Mouse (Mus musculus) monocyte, adult 5-6 weeks (primary cell): ENCODE data around the gene Pla2g2e. TPM values are rescaled to one million over a fixed set of nuclear protein-coding genes. Genes with fewer than 3 reads are reported as not detected.
"Not testable (repeated sequence)": the region's sequence is repeated elsewhere in the genome, so short reads cannot be mapped to it uniquely, and the experiment has no call there.

Source experiments
- ATAC-seq: fragments of 153-309, 156-312 bp; replicated peaks from 2 replicates; pipeline ENCODE4 v1.8.0; 2017; ENCODE audit warnings: mild to moderate bottlenecking; ENCODE audit not compliant: low TSS enrichment, insufficient number of reproducible peaks, severe bottlenecking, poor library complexity, low FRiP score
- total RNA-seq: library from RNA; stranded (forward); fragments of 200-1000, 200-491, 200-594 nt; gene quantifications from 3 replicates; pipeline ENCODE4 v1.2.3, GENCODE M21; 2017

Gene Pla2g2e
- not detected in 3 replicates for total RNA-seq

DNA sequence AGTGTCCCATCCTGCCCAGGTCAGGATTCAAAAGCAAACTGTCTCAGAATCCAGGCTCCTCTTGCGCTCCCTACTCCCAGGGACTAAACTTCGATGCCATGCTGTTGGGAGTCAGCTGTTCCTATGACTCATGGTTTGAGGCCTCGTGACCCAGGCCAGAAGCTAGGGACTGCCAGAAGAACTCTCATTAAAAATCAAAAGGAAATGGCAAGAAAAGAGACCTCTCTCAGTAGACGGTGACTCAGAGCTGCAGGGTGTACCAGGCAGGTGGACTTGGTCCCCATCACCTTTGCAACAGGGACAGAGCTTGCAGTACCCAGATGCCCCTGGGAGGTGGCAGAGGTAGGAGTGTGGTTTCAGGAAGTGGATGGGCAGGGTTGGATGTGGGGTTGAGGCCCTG, at the start of gene Pla2g2e:
TSS of gene Pla2g2e (plus strand) at position 212 of the 400 bp plus-strand sequence.
- ATAC-seq = no peak

DNA sequence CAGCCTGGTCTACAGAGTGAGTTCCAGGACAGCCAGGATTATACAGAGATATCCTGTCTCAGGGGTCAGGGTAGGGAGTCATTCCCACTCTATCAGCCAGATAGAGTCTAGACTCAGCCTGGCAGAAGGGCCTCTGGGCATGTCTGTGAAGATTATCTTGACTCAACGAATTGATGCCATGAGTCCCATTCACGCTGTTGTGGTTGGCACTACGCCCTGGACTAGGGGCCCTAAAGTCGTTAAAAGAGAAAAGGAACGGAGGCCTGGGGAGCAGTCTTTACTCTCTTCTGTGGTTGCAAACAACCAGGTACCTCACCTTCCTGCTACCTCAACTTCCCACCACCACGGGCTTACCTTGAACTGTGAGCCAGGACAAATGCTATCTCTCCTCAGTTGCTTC, 37.9 kb upstream of the Pla2g2e start:
- ATAC-seq = no peak

DNA sequence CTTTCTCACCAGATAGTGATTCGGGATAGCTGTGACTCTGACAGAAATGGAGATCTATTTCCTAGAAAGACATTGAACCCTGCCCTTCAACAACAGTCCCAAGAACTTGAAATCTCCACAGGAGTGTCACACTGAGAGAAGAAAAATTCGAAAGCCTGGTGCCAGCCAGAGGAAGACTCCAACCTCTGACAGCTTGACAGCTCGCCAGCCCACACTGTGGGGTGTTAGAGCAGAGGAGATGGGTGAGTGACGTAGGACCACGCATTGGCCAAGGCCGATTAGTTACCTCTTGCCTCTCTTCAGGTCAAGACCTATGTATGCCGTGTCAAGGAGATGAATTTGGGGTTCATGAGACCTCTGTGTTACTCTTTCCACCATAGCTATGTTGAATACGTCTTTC, 37.0 kb upstream of the Pla2g2e start:
- no peak for ATAC-seq

DNA sequence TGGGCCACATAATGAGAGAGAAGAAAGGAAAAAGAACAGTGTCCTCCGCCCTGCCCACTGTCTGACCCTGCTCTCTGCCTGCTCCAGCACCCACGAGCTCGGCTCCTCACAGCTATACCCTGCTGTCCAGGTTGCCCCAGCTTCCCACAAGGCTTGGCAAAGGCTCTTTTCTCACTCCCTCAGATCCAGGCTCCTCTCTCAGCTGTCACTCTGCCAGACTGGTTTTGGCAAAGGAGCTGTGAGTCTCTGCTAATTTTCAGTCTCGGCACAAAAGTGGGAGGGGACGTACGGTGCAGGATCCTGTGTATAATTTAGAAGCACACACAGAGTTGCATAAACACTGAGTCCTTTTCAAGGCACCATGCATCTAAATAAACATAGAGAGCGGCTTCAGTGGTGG, 36.4 kb upstream of the Pla2g2e start:
- ATAC-seq = no peak

DNA sequence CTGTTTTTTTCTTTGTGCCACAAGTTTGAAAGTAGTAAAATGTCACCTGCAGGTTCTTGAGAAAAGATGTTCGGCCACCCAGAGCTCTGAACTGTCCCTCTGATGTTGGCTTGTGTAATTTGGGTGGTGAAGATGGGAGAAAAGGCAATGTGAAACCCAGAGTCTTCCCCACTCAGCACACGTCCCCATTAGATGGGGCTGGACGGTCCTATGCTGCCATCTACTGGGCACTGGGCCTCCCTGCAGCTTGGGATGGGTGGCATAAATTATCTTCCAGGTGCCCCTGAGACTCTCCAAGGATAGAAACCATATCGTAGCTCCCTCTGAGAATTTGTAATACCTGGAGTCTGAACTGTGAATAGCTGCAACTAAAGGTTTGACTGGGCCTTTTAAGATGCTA, 26.3 kb upstream of the Pla2g2e start:
- ATAC-seq = peak; percentile 70

DNA sequence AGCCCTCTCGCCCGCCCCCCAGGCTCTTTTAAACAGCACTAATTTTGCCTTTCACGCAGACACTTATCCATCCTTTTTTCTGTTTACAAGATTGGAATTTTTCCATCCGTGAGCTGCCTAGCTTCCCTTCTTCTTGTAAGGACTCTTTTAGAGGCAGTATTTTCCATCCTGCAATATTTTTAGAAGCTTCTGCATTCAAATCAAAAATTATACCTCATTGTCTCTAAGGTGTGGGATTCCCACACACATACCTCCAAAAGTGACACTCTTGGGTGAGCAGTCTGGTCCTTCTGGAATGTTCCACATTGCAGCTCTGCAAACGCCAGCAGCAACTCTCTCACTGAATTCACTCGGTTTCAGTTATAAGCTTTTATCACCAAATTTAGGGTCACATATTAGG, 24.8 kb upstream of the Pla2g2e start:
- ATAC-seq = no peak

GRCm38 (mm10) chr4:138855092-138855632, 22.6 kb upstream of the Pla2g2e start:
- ATAC-seq = no peak

DNA sequence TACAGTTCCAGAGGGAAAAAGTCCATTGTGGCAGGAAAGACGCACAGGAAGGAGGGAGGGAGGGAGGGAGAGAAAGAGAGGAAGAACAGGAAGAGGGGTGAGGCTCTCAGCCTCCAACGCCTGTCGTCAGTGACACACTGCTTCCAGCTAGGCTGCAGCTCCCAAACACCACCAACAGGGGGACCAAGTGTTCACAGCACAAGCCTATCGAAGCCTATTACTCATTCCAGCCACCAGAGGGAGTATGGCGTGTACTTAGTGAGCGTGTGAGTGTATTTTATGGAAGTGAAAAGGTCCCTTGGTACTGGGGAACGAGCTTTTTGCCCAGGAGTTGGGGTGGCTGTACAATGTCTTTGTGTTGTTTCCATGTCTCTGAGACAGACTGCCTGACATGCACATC, 21.3 kb upstream of the Pla2g2e start:
- ATAC-seq = peak; percentile 82

DNA sequence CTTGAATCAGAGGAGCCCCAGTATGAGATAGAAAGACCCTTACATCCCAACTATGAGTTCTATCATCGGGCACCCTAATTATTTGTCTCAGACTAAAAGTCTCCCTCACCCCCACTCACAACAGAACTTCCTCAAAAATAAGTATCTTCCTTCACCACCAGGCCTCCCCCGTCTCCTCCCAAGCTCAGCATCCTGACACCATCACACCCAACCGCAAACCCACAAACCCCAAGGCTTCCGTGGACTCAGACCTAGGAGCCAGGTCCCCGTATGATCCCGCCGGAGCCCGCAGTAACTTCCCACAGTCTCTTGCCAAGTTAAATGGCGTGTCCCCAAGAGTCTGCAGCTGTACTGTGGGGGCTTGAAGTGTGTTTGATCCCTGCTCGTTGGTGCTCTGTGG, 20.2 kb upstream of the Pla2g2e start:
- ATAC-seq = no peak

DNA sequence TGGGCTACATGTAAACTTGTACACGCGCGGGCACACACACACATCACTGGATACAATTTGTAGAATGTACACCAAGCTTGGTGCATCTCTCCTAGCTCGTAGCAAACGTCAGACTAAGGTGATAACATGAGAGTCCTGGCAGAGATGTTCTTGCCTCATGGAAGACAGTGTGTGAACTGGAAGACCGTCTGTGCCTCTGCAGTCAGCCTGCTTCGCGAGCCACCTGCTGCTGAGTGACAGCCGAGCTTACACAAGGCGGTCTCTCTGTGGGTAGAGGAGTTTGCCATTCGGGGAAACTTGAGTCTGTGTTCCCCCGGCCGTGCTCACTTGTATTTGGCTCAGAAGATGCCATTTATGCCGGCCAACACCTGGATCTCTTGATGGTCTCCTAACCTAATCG, 19.3 kb upstream of the Pla2g2e start:
- ATAC-seq = no peak

- ATAC-seq = no peak
These were observed 18.5 kb upstream of the Pla2g2e start for GRCm38 (mm10) chr4:138859245-138859644.

- ATAC-seq = no peak
These were observed 18.0 kb upstream of the Pla2g2e start for GRCm38 (mm10) chr4:138859728-138860127.

GRCm38 (mm10) chr4:138863344-138863998, 14.3 kb upstream of the Pla2g2e start, which contains the start of gene Pla2g5:
Gene Pla2g5 (minus strand): TSS chr4:138863482.
- no peak; the same call in 1 of the 2 replicates for ATAC-seq

DNA sequence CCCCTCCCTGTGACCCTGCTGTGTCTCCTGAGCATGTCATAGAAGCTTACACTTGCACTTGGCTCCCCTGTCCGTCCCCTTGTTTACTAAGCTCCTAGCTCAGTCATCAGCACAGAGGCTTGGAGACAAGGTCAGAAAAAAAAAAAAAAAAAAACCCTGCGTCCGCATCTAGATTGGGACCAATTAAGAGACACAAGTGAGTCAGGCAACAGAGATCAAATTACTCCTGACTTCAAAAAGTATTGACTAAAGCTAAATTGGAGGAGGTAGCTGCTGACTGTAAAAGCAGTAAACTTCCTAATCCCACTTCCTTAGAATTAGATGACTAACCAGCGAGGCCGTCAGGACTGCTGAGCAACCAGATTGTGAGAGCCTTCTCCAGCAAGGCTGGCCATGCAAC, 12.7 kb upstream of the Pla2g2e start:
- ATAC-seq = no peak

GRCm38 (mm10) chr4:138865991-138866390, 11.8 kb upstream of the Pla2g2e start:
- no peak for ATAC-seq

DNA sequence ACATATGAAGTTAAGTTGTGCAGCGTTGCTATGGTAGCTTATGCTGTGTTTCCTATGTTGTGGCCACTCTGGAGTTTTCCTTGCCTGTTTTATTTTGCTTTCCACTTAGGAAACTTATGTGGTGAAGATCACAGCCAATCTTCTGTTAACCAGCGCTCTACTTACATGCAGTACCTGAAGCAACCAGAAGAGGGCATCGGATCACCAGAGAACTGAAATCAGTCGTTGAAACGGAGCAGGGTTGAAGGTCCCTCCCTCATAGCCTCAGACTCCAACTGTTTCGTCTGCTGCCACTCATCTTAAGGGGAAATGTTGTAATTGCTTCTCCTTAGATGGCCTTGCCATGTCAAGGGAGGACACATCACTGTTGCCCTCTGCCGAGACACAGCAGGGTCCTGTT, 11.3 kb upstream of the Pla2g2e start:
- ATAC-seq = peak; percentile 87

- no peak for ATAC-seq
These were observed 9.1 kb upstream of the Pla2g2e start for GRCm38 (mm10) chr4:138868666-138869065.

GRCm38 (mm10) chr4:138873864-138874263, 3.9 kb upstream of the Pla2g2e start, which contains the start of gene Gm13030:
Gene Gm13030 (minus strand): TSS chr4:138873964.
- ATAC-seq = no peak

- not testable (repeated sequence) for ATAC-seq
These were observed 2.5 kb upstream of the Pla2g2e start for GRCm38 (mm10) chr4:138875275-138875674.

DNA sequence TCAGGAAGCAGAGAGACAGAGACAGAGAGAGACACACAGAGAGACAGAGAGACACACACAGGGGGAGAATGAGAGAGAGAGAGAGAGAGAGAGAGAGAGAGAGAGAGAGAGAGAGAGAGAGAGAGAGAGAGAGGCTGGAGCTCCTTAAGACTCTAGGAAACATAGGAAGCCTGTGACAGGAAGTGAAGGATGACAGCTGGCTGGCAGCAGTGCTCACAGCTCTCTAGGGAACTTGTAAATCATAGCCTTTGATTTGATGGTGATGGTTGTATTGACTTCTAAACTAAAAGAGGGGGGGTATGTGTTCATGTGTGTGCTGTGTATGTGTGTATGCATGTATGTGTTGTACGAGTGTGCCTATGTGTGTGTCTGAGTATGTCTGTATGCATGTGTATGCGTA, 1.8 kb upstream of the Pla2g2e start:
- ATAC-seq = no peak

DNA sequence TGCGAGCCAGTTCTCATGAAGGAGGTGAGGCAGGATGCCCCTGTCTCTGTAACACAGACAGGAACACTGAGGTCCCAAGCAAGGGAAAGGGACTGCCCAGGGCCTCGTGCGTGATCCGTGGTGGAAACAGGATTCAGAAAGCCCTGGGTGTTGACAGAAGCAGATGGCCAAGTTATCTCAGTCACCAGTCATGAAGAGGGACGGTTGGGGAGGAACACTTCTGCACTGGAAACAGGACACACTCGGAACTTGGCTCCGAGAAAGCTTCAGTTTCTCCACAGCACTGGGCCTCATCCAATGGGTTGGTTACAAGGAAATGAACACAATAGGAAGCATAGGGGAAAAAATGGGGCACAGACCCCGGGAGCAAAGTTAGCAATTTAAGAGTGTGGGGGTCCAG, 1.0 kb downstream of the Pla2g2e start:
- ATAC-seq = no peak
